9 mouse cellular contexts compared by ENCODE assay signal in genomic region chr2:75269446-75269845, GRCm38 (mm10).
DNase-seq lines count a peak whose midpoint lies in the region; ATAC-seq and TF ChIP-seq lines count a peak whose summit lies in the region.
"Had no signal": no experiment of that assay in that cellular context is flagged by ENCODE, and none has a peak within 500 bp of the region (broad histone marks: within the 10 kb centered on the region; RNA-seq: fewer than 3 reads in every experiment).

No protein-coding gene starts in this region.

- intact Hi-C loops in gastrocnemius, adult 2 months (cut with DNase I), result no loop called here

- no peak for TF ChIP-seq CTCF in gastrocnemius, adult 2 months (IDR thresholded peaks at IDR 0.05)

- no peak overlapping the region for H3K4me2 ChIP-seq in forebrain, embryonic 11.5 days (ENCODE audit: low read depth, low read length, severe bottlenecking)
- H3K4me2 ChIP-seq in limb, embryonic 11.5 days (ENCODE audit: low read depth, severe bottlenecking), result no peak overlapping the region
- no peak overlapping the region for H3K4me2 ChIP-seq in intestine, embryonic 16.5 days (ENCODE audit: low read depth, low read length)
- H3K4me2 ChIP-seq: heart, embryonic 13.5 days had no signal

- H3K27me3 ChIP-seq in forebrain, embryonic 11.5 days (ENCODE audit: control insufficient read depth, insufficient read depth, low read length), result no peaks in the 10 kb centered on the region
- no peaks in the 10 kb centered on the region for H3K27me3 ChIP-seq in limb, embryonic 11.5 days (ENCODE audit: control insufficient read depth, insufficient read depth, low read length)
- H3K27me3 ChIP-seq in intestine, embryonic 16.5 days (replicated peaks; ENCODE audit: control insufficient read depth, insufficient read depth, low read length), result no peaks in the 10 kb centered on the region
- H3K27me3 ChIP-seq: heart, embryonic 13.5 days had no signal

- DNase-seq in adrenal gland, adult (ENCODE audit: inconsistent age in 2 of 2, low spot score in 1 of 2), result peak; percentile 22 to 67
- DNase-seq in adrenal gland, postnatal 4 days (ENCODE audit: low spot score in 2 of 2), result no peak
- DNase-seq in adrenal gland, postnatal 14 days, result peak; percentile 55
- DNase-seq in forebrain, embryonic 11.5 days (ENCODE audit: low spot score), result peak; percentile 76
- DNase-seq in limb, embryonic 11.5 days (ENCODE audit: low spot score), result peak; percentile 74
- no peak for DNase-seq in spleen, postnatal 10 days (ENCODE audit: low spot score in 2 of 2)
- no peak for DNase-seq in gastrocnemius, adult 2 months

- H3K4me3 ChIP-seq in forebrain, embryonic 11.5 days (ENCODE audit: low read depth, low read length), result no peak overlapping the region
- H3K4me3 ChIP-seq in limb, embryonic 11.5 days (ENCODE audit: low read depth, low read length), result no peak overlapping the region
- H3K4me3 ChIP-seq in intestine, embryonic 16.5 days (ENCODE audit: low read length), result no peak overlapping the region
- no peak overlapping the region for H3K4me3 ChIP-seq in gastrocnemius, adult 2 months
- H3K4me3 ChIP-seq: heart, embryonic 13.5 days had no signal

- H3K4me1 ChIP-seq in forebrain, embryonic 11.5 days (replicated peaks; ENCODE audit: control insufficient read depth, insufficient read depth, low read length), result no peaks in the 10 kb centered on the region; the same call in 1 of the 2 replicates
- H3K4me1 ChIP-seq in limb, embryonic 11.5 days (ENCODE audit: control insufficient read depth, insufficient read depth, low read length), result peaks cover 9% of the 10 kb centered on the region; the same call in 1 of the 2 replicates
- H3K4me1 ChIP-seq in intestine, embryonic 16.5 days (ENCODE audit: control insufficient read depth, insufficient read depth, low read length), result no peaks in the 10 kb centered on the region
- H3K4me1 ChIP-seq: heart, embryonic 13.5 days had no signal

- no peak; the same call in 1 of the 2 replicates for ATAC-seq in forebrain, embryonic 11.5 days (replicated peaks; ENCODE audit: low FRiP score)
- no peak for ATAC-seq in limb, embryonic 11.5 days (ENCODE audit: insufficient number of reproducible peaks, low FRiP score, low TSS enrichment, low read depth)
- ATAC-seq in intestine, embryonic 16.5 days, result no peak

- WGBS in forebrain, embryonic 11.5 days, result 37% methylated on average over 8 of the region's 8 CpGs
- WGBS in limb, embryonic 11.5 days, result 36% methylated on average over 8 of the region's 8 CpGs
- 56% methylated on average over 8 of the region's 8 CpGs for WGBS in intestine, embryonic 16.5 days

- H3K9me3 ChIP-seq in forebrain, embryonic 11.5 days (ENCODE audit: control insufficient read depth, low read length), result no peaks in the 10 kb centered on the region
- no peaks in the 10 kb centered on the region for H3K9me3 ChIP-seq in limb, embryonic 11.5 days (ENCODE audit: control insufficient read depth, low read length)
- H3K9me3 ChIP-seq in intestine, embryonic 16.5 days (ENCODE audit: control insufficient read depth, low read length), result no peaks in the 10 kb centered on the region
- H3K9me3 ChIP-seq: heart, embryonic 13.5 days had no signal

- H3K9ac ChIP-seq in forebrain, embryonic 11.5 days (ENCODE audit: low read length), result no peak overlapping the region
- H3K9ac ChIP-seq in limb, embryonic 11.5 days (ENCODE audit: low read length), result no peak overlapping the region
- no peak overlapping the region for H3K9ac ChIP-seq in intestine, embryonic 16.5 days (ENCODE audit: low read depth, low read length)
- H3K9ac ChIP-seq: heart, embryonic 13.5 days had no signal

- H3K27ac ChIP-seq in forebrain, embryonic 11.5 days (ENCODE audit: low read depth, low read length), result no peak overlapping the region
- H3K27ac ChIP-seq in limb, embryonic 11.5 days (replicated peaks; ENCODE audit: low read depth, low read length), result no peak overlapping the region; the same call in 1 of the 2 replicates
- no peak overlapping the region for H3K27ac ChIP-seq in intestine, embryonic 16.5 days (ENCODE audit: low read length)
- H3K27ac ChIP-seq in gastrocnemius, adult 2 months, result no peak overlapping the region
- H3K27ac ChIP-seq: heart, embryonic 13.5 days had no signal

- H3K36me3 ChIP-seq in forebrain, embryonic 11.5 days (ENCODE audit: control insufficient read depth, insufficient read depth, low read length), result no peaks in the 10 kb centered on the region
- no peaks in the 10 kb centered on the region for H3K36me3 ChIP-seq in limb, embryonic 11.5 days (ENCODE audit: control insufficient read depth, insufficient read depth, low read length)
- no peaks in the 10 kb centered on the region for H3K36me3 ChIP-seq in intestine, embryonic 16.5 days (ENCODE audit: control insufficient read depth, insufficient read depth, low read length)
- H3K36me3 ChIP-seq: heart, embryonic 13.5 days had no signal

Comparison
In these comparisons a context has a peak if more than half of its experiments do, and no peak if none do; other contexts are left out.
1. DNase-seq: peak in adrenal gland, adult (2 of 2), adrenal gland, postnatal 14 days (single experiment), forebrain, embryonic 11.5 days (single experiment) and limb, embryonic 11.5 days (single experiment); none in adrenal gland, postnatal 4 days (0 of 2), spleen, postnatal 10 days (0 of 2) and gastrocnemius, adult 2 months (single experiment).